Mouse (Mus musculus) thymus, adult 18-20 months (tissue): ENCODE measurements around the gene Gm8113.
"Not testable (repeated sequence)": the region's sequence is repeated elsewhere in the genome, so short reads cannot be mapped to it uniquely, and the experiment has no call there.

Source experiments
- DNase-seq, 2 experiments: peaks; one replicate each; pipeline ENCODE4 v3.0.0; 2022; ENCODE audit warnings: mixed read lengths in 2 of 2

The Gm8113 gene

GRCm38 (mm10) chr14:43924688-43925403 lies at the start of gene Gm8113:
TSS of gene Gm8113 (plus strand) at chr14:43925390.
- peak in 1 of 2 experiments; percentile 5 for DNase-seq

- DNase-seq = not testable (repeated sequence)
Observed at GRCm38 (mm10) chr14:43875417-43875816, 49.8 kb upstream of the Gm8113 start, which contains the start of gene Ear1. TSS of gene Ear1 (minus strand) at chr14:43875517.

- not testable (repeated sequence) for DNase-seq
Observed at GRCm38 (mm10) chr14:43877789-43878188, 47.4 kb upstream of the Gm8113 start.

- not testable (repeated sequence) for DNase-seq
Observed at GRCm38 (mm10) chr14:43879966-43880545, 45.1 kb upstream of the Gm8113 start.

- DNase-seq = not testable (repeated sequence)
Observed at GRCm38 (mm10) chr14:43886235-43886634, 39.0 kb upstream of the Gm8113 start.

- not testable (repeated sequence) for DNase-seq
Observed at GRCm38 (mm10) chr14:43891288-43891687, 33.9 kb upstream of the Gm8113 start.

- DNase-seq = not testable (repeated sequence)
Observed at GRCm38 (mm10) chr14:43895357-43895756, 29.8 kb upstream of the Gm8113 start.

GRCm38 (mm10) chr14:43898577-43898976 lies 26.6 kb upstream of the Gm8113 start:
- DNase-seq = not testable (repeated sequence)

GRCm38 (mm10) chr14:43918214-43918613 lies 7.0 kb upstream of the Gm8113 start:
- not testable (repeated sequence) for DNase-seq

- DNase-seq = not testable (repeated sequence)
Observed at GRCm38 (mm10) chr14:43923459-43923858, 1.7 kb upstream of the Gm8113 start, which contains the start of gene Ear10. TSS of gene Ear10 (minus strand) at chr14:43923559.

- DNase-seq = not testable (repeated sequence)
Observed at GRCm38 (mm10) chr14:43925404-43925950, 287 bp downstream of the Gm8113 start.

- DNase-seq = not testable (repeated sequence)
Observed at GRCm38 (mm10) chr14:43932991-43933390, 7.8 kb downstream of the Gm8113 start.

GRCm38 (mm10) chr14:43933399-43933798 lies 8.2 kb downstream of the Gm8113 start:
- DNase-seq = not testable (repeated sequence)

GRCm38 (mm10) chr14:43953382-43953781 lies 28.2 kb downstream of the Gm8113 start:
- not testable (repeated sequence) for DNase-seq

GRCm38 (mm10) chr14:43955074-43955473 lies 29.9 kb downstream of the Gm8113 start:
- not testable (repeated sequence) for DNase-seq

- not testable (repeated sequence) for DNase-seq
Observed at GRCm38 (mm10) chr14:43956769-43957168, 31.6 kb downstream of the Gm8113 start, which contains the start of gene Ang5. TSS of gene Ang5 (plus strand) at chr14:43957069.
